Mouse (Mus musculus): Measurements from ENCODE around the gene Ptprt.

- TF ChIP-seq CTCF (IDR thresholded peaks at IDR 0.05; ENCODE audit: borderline replicate concordance, control insufficient read depth, extremely low read depth, insufficient read depth, low read length, poor library complexity) = no peak
- TF ChIP-seq POLR2A (IDR thresholded peaks at IDR 0.05; ENCODE audit: control insufficient read depth, extremely low read depth, insufficient read depth, low read length, poor library complexity) = no peak
These were observed 776.5 kb downstream of the Ptprt start for GRCm38 (mm10) chr2:161884446-161884845.
